Mouse (Mus musculus) myocyte (in vitro differentiated cells): ENCODE measurements around the gene Carns1.

Experiments used
- MAX ChIP-seq: IDR thresholded peaks from one replicate; pipeline ENCODE4 v1.6.1; 2011; ENCODE audit warnings: low read depth, mild to moderate bottlenecking, control low read depth
- POLR2A ChIP-seq: IDR thresholded peaks from one replicate; pipeline ENCODE4 v1.6.1; 2011; ENCODE audit warnings: low read depth, mild to moderate bottlenecking, control low read depth, moderate library complexity; ENCODE audit not compliant: insufficient read length

DNA sequence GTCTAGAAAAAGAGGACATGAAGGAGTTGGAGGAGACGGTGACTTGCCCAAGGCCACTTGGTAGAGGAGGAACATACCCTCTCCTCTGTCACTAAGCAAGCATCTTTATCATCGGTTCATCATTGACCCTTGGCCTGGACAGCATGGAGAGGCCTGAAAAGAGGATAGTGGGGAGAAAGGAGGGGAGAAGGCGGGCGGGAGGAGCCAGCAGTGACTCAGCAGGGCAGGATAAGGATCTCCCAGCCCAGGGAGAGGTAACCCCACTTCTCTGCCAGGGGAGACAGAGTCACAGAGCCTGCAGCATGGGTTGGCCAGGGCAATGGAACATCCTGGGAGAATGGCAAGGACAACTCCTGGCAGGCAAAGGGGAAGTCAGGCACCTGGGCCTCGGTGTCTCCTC, 33.3 kb upstream of the Carns1 start:
- TF ChIP-seq MAX: no peak
- no peak for TF ChIP-seq POLR2A
